Mouse (Mus musculus): ENCODE measurements around the gene Atp2b2. TPM values are rescaled to one million over a fixed set of nuclear protein-coding genes. Genes with fewer than 3 reads are reported as not detected.

The Atp2b2 gene
- polyA plus RNA-seq, 1 experiment = not detected

DNA sequence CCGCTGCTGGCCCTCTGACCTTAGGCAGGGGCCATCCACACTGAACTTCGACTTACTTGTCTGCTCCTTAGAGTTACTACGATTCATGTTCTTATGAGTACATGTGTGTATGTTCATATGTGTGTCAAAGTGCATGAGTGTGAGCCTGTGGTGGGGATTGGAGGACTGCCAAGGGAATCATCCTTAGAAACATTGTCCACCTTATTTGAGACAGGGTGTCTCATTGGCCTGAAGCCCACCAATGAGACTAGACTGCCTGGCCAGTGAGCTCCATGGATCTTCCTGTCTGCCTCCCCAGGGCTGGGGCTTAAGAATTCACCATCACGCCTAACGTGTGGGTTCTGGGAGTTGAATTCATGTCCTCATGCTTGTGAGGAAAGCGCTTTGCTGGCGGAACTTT lies 16.8 kb upstream of the Atp2b2 start:
- Histone ChIP-seq H3K4me1 (ENCODE audit: control insufficient read depth, insufficient read depth, low read length) (no peaks in the 10 kb centered on the region), H3K27ac (ENCODE audit: insufficient read depth, low read depth, low read length) (no peak overlapping the region), H3K4me3 (ENCODE audit: insufficient read depth, low read length) (no peak overlapping the region)
- no peak for TF ChIP-seq POLR2A (IDR thresholded peaks at IDR 0.05; ENCODE audit: borderline replicate concordance, low read depth, low read length)
- TF ChIP-seq CTCF (IDR thresholded peaks at IDR 0.05; ENCODE audit: low read depth, low read length) = no peak

DNA sequence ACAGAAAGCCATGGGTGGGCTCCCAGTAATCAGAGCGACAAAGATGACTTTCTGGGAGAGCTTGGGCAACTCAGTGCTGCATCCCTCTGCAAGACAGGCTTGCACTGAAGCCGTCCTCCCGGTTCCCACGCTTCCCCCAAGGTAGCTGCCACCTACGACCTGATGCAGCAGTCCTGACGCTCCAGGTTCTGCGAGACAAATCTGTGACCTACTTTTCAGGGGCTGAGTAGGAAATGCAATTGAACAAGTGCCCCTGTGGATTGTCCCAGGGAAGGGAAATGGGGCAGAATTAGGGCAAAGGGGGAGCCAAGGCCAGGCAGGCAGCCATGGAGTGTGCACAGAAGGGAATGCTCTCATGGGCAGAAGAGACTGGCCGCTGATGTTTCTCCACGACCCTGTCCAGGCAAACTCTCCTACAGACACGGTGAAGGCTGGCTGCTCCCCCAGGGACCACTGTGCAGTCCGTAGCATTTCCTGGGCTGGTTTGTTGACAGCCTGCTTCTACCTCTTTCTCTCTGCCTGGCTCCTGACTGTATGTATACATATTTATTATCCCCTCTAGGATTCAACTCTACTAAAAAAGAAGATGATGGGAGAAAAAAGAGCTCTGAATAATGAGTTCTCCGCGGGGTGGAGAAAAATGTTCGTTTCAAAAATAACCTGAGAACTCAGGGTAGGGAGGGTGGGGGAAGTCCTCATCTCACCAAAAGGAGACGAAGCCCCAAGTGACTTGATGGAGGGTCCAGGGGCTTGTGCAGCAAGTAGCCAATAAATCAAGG lies 15.8 kb upstream of the Atp2b2 start:
- no peaks in the 10 kb centered on the region for H3K4me1 ChIP-seq (ENCODE audit: control insufficient read depth, insufficient read depth, low read length)
- no peak overlapping the region for H3K4me3 ChIP-seq (ENCODE audit: insufficient read depth, low read length)
- no peak overlapping the region for H3K27ac ChIP-seq (ENCODE audit: insufficient read depth, low read depth, low read length)
- TF ChIP-seq POLR2A (IDR thresholded peaks at IDR 0.05; ENCODE audit: borderline replicate concordance, low read depth, low read length) = no peak
- TF ChIP-seq CTCF (IDR thresholded peaks at IDR 0.05; ENCODE audit: low read depth, low read length) = no peak

DNA sequence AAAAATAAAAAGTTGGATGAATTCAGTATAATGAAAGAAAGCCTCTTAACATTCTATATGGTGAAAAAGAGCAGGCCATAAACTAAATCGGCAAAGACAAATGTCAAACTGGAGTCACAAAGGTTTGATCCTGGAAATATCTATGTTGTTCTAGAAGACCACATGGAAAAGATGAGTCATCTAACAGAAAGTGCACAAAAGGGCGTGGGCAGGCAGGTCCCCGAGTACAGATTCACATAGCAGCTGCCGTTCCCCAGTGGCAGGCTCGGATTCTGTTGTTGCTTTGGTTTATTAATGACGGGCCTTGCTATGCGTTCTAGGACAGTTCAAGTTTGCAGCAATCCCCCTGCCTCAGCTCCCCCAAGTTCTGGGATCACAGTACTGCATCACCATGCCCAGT lies 12.9 kb upstream of the Atp2b2 start:
- H3K4me1 ChIP-seq (ENCODE audit: control insufficient read depth, insufficient read depth, low read length) = no peaks in the 10 kb centered on the region
- H3K27ac ChIP-seq (ENCODE audit: insufficient read depth, low read depth, low read length) = no peak overlapping the region
- no peak for TF ChIP-seq CTCF (IDR thresholded peaks at IDR 0.05; ENCODE audit: low read depth, low read length)
- TF ChIP-seq POLR2A (IDR thresholded peaks at IDR 0.05; ENCODE audit: borderline replicate concordance, low read depth, low read length) = no peak
- no peak overlapping the region for H3K4me3 ChIP-seq (ENCODE audit: insufficient read depth, low read length)

DNA sequence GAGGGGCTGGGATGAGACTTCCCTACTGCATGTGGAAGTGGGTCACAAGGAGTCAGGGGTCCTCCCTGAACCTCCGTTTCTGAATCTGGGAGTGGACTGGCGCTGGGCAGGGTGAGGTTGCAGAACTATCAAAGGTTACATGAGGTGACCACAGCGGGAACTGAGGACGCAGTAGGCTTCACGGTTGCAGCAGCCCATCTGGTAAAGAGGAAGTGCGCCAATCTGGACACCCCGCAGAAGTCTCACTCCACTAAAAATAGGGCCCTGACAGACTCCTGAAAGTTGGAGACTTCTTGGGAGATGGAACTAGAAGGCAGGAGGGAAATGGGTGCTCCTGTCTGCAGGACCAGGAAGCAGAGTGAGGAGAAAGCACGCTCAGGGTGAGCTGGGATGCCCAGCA lies 2.5 kb upstream of the Atp2b2 start:
- Histone ChIP-seq H3K4me1 (ENCODE audit: control insufficient read depth, insufficient read depth, low read length) (peaks cover 11% of the 10 kb centered on the region), H3K27ac (ENCODE audit: insufficient read depth, low read depth, low read length) (no peak overlapping the region), H3K4me3 (ENCODE audit: insufficient read depth, low read length) (no peak overlapping the region)
- TF ChIP-seq POLR2A (IDR thresholded peaks at IDR 0.05; ENCODE audit: borderline replicate concordance, low read depth, low read length) = no peak
- no peak for TF ChIP-seq CTCF (IDR thresholded peaks at IDR 0.05; ENCODE audit: low read depth, low read length)

DNA sequence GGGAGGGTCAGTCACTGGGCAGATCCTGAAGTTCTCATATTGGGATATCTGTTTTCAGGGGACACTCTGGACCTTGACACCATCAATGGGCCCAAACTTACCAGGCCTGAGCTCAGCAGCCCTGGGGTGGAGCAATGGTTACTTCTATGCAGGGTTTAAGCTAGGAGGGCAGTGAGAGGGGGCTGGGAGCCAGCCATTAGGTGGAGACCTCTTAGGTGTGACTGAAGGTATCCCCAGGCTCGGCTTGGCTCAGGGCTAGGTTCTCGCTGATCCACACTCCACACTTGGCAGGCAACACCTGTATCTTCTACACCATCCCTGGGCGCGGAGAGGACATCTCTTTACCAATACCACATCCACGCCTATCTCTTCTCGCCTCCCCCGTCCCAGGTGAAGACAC lies 423 bp upstream of the Atp2b2 start:
- TF ChIP-seq POLR2A (IDR thresholded peaks at IDR 0.05; ENCODE audit: borderline replicate concordance, low read depth, low read length) (no peak), CTCF (IDR thresholded peaks at IDR 0.05; ENCODE audit: low read depth, low read length) (no peak)
- no peak overlapping the region for H3K4me3 ChIP-seq (ENCODE audit: insufficient read depth, low read length)
- no peak overlapping the region for H3K27ac ChIP-seq (ENCODE audit: insufficient read depth, low read depth, low read length)
- peaks cover 8% of the 10 kb centered on the region for H3K4me1 ChIP-seq (ENCODE audit: control insufficient read depth, insufficient read depth, low read length)

DNA sequence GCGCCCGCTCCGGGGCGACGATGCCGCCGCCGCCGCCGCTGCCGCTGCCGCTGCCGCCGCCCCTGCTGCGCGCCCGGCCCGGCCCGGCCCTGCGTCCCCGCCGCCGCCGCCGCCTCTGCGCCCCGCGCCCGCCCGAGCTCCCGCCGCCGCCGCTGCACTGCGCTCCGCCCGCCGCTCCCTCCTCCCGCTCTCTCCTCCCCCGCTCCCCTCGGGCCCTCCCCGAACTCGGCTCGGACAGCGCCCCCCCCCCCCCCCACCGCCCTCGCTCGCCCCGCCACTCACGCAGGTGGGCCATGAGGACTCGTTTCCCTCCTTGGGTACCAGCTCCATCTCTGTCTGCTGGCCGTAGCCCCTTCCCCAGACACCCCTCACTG lies 515 bp downstream of the Atp2b2 start:
- no peak for TF ChIP-seq POLR2A (IDR thresholded peaks at IDR 0.05; ENCODE audit: borderline replicate concordance, low read depth, low read length)
- TF ChIP-seq CTCF (IDR thresholded peaks at IDR 0.05; ENCODE audit: low read depth, low read length) = no peak

DNA sequence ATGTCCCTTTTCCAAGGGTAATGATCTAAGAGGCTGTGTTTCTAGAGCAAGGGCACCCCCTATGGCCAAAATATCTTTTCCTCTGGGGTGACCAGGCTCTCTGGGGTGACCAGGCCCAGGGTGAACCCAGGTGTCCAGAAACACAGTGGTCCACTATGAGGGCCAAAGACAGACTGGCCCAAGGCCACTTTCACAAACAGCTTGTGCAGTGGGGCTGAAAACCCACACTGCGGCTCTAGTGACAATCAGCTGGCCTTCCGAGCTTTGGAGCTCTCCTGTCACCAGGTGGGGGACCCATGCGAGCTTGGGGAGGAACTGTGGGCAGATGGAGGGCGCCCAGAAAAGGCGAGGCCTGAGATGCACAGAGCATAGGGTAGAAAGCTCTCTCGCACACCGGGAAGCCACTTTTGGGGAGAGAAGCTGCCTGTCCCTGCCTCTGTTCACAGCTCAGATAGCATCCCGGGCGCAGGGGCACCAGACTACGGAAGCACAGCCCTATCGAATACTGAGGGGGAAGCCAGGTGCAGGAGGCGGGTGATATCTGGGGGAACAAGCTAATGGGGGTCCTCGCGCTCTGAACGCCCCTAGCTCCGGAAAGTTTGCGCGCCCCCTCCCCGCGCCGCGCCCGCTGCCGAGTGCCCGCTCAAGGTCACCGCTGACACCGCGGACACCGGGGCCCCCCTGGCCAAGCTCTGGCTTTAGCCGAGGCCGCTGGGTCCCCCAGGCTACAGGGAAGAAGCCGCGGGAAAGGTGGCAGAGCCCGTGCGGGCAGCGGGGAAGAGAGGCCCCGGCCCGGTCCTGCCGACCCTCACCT lies 1.1 kb downstream of the Atp2b2 start:
- H3K4me3 ChIP-seq (ENCODE audit: insufficient read depth, low read length) = no peak overlapping the region
- TF ChIP-seq POLR2A (IDR thresholded peaks at IDR 0.05; ENCODE audit: borderline replicate concordance, low read depth, low read length) = no peak
- no peak for TF ChIP-seq CTCF (IDR thresholded peaks at IDR 0.05; ENCODE audit: low read depth, low read length)

More for the DNA sequence above, 515 bp downstream of the Atp2b2 start:
- no peak overlapping the region for H3K27ac ChIP-seq (ENCODE audit: insufficient read depth, low read depth, low read length)
- no peak overlapping the region for H3K4me3 ChIP-seq (ENCODE audit: insufficient read depth, low read length)
- H3K4me1 ChIP-seq (ENCODE audit: control insufficient read depth, insufficient read depth, low read length) = peaks cover 6% of the 10 kb centered on the region

DNA sequence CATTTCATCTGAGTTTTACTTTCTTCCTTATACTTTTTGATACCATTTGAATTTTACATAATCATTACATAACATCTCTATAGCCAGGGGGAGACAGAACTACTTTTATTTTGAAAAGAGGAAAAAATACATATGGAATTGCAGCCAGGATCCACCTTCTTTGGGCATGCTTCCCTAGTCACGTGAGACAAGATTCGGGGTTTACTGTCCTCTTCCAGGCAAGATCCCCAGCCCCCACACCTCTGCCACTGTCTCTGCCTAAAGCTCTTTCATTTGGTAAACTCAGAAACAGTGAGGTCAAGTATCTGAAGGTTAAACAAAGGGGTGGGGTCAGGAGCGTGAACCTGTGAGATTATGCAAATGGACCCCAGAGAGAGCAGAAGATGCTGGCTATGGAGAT lies 6.7 kb downstream of the Atp2b2 start:
- Histone ChIP-seq H3K4me1 (ENCODE audit: control insufficient read depth, insufficient read depth, low read length) (no peaks in the 10 kb centered on the region), H3K27ac (ENCODE audit: insufficient read depth, low read depth, low read length) (no peak overlapping the region), H3K4me3 (ENCODE audit: insufficient read depth, low read length) (no peak overlapping the region)
- TF ChIP-seq CTCF (IDR thresholded peaks at IDR 0.05; ENCODE audit: low read depth, low read length) = no peak
- TF ChIP-seq POLR2A (IDR thresholded peaks at IDR 0.05; ENCODE audit: borderline replicate concordance, low read depth, low read length) = no peak

More for the DNA sequence above, 1.1 kb downstream of the Atp2b2 start:
- no peak overlapping the region for H3K27ac ChIP-seq (ENCODE audit: insufficient read depth, low read depth, low read length)
- H3K4me1 ChIP-seq (ENCODE audit: control insufficient read depth, insufficient read depth, low read length) = peaks cover 6% of the 10 kb centered on the region

DNA sequence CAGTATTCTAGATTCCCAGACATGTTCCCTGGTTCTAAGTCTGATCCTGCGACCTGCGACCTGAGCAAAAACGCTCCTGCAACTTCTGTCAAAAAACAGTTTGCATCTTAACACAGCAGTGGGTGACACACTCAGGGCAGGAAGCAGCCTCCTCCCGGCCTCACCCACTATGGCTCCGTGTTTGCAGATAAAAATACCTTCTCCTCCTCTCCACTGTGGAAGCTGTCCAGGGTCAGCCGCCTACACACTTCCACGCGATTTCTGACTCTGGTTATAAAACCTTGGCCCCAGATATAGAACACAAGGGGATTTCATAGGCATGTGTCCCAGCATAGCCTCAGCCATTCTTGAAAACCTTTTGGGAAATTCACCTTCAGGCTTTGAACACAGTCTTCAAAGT lies 9.6 kb downstream of the Atp2b2 start:
- TF ChIP-seq CTCF (IDR thresholded peaks at IDR 0.05; ENCODE audit: low read depth, low read length) (no peak), POLR2A (IDR thresholded peaks at IDR 0.05; ENCODE audit: borderline replicate concordance, low read depth, low read length) (no peak)
- Histone ChIP-seq H3K27ac (ENCODE audit: insufficient read depth, low read depth, low read length) (no peak overlapping the region), H3K4me3 (ENCODE audit: insufficient read depth, low read length) (no peak overlapping the region), H3K4me1 (ENCODE audit: control insufficient read depth, insufficient read depth, low read length) (no peaks in the 10 kb centered on the region)

DNA sequence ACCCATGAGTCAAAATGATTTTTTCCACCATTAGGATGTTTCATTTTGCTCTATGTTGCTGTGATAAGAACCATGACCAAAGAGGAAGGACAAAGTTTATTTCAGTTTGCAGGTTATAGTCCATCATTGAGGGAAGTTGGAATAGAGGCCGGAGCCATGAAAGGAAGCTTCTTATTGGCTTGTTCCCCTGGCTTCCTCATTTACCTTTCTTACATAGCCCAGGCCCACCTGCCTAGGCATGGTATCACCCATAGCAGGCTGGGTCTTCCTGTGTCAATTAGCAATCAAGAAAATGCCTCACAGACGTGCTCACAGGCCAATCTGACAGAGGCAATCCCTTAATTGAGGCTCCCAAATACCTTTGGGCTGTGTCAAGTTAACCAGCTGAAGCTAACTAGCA lies 18.6 kb downstream of the Atp2b2 start:
- no peak for TF ChIP-seq POLR2A (IDR thresholded peaks at IDR 0.05; ENCODE audit: borderline replicate concordance, low read depth, low read length)
- no peak for TF ChIP-seq CTCF (IDR thresholded peaks at IDR 0.05; ENCODE audit: low read depth, low read length)
- no peaks in the 10 kb centered on the region for H3K4me1 ChIP-seq (ENCODE audit: control insufficient read depth, insufficient read depth, low read length)
- no peak overlapping the region for H3K27ac ChIP-seq (ENCODE audit: insufficient read depth, low read depth, low read length)

More for the DNA sequence above, 18.6 kb downstream of the Atp2b2 start:
- no peak overlapping the region for H3K4me3 ChIP-seq (ENCODE audit: insufficient read depth, low read length)

All from bone marrow macrophage, adult 2 months (primary cell).